Mouse (Mus musculus): ENCODE measurements at regions not wholly inside any gene's neighbourhood (a gene's known extent, or its start where the extent isn't known, plus 50 kb on each side); places are given as distances from the start of the nearest gene placed in this dataset.

DNA sequence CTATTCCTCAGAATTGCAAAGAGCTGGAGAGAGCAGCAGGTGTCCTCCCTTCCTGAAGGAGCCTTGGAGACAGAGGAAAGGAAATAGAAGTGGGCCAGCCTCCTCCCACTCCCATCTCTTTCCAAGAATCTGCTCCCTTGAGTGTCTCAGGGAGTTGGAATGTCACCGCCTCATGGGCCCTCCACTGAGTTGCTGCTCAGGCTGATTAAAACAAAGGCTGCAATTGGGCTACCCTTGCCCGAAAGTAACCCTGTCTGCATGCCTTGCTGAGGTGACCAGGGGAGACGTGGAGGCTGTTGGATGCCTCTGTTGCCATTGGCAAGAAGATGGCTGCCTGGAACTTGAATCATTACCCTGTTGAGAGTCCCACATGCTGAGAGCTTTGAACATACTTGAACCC lies 59.7 kb upstream of the Abca1 start:
- DNase-seq (ENCODE audit: low spot score in 2 of 2) = peak in 1 of 2 experiments; percentile 14

DNA sequence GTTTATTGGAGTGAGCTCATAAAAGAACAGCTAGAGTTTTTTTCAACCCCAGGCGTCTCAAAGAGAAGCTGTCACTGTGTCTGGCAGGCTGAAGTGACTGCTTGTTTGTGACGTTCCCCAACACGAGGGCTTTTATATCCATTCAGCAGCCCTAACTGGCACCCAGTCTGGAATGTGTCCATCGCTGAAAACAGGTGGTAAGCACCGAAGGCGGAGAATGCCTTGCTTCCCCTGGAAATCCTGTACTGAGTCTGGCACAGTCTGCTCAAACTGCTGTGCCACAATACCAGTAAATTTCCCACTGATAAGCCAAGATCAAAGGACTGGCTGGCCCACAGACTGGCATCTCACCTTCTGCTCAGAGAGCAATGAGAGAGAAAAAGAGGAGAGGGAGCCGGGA lies 59.1 kb upstream of the Abca1 start:
- DNase-seq (ENCODE audit: low spot score in 2 of 2) = peak; percentile 62 to 65

DNA sequence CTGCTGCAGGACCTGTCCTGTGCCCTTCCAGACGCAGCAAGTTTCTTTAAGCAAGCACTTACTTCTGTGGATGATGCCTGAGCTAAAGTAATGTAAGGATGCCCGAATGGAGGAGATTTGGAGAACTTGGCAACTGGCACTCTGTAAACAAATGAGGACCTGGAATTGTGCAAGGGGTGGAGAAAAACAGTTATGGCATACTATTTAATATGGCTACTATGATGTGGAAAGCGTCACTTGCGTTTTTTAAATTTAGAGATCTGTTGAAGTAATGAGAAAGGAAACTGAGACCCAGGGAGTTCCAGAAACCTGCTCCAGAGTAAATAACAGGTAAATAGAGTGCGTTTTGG lies 58.6 kb upstream of the Abca1 start:
- no peak for DNase-seq (ENCODE audit: low spot score in 2 of 2)

DNA sequence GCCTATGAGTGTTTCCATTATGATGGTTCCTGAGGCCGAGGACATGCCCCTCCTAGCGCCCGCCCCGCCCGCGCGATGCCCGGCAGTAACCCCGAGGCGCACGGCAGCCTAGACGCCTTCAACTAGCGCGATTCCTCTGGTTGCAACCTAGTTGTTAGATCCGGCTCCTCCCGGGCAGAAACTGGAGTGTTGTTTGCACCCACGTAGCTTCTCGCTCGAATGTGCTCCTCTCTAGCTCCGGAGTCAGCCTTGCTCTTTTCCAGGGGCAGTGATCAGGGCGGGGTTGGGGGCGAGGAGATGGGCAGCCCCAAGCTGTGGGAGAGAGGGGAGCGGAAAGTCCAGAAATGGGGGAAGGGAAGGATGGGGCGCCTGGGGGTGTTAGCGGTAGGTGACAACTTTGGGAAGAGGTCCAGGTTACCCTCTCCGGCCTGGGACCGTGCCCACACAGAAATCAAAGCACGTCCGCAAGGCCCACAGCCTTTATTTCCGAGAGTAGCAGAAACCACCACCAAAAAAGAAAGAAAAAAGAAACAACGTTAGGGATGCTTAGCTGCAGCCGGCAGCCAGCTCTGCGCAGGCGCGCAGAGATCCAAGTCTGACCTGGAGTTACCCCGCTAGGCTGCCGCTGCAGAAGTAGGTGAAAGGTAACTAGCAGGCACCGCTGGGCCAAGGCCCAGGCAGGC lies 58.1 kb upstream of the Abca1 start:
- peak; percentile 46 to 80 for DNase-seq (ENCODE audit: low spot score in 2 of 2)

DNA sequence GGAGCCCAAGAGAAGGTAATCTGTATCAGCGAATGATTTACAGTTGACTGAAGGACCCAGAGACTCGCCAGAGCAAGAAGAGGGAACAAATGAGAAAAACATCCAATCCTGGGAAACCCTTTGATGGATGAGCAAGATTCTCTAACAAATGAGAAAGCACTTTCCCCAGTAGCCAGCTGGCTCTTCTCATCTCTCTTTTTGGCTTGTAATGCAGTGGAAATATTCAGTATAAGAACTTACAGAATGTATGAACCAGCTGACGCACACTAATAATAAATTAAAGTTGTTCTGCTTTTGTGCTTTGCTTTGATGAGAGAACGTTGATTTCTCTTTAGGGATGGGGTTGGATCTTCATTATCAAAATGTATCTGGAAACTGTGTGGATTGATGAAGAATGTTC lies 52.8 kb upstream of the Abca1 start:
- DNase-seq (ENCODE audit: low spot score in 2 of 2) = no peak

DNA sequence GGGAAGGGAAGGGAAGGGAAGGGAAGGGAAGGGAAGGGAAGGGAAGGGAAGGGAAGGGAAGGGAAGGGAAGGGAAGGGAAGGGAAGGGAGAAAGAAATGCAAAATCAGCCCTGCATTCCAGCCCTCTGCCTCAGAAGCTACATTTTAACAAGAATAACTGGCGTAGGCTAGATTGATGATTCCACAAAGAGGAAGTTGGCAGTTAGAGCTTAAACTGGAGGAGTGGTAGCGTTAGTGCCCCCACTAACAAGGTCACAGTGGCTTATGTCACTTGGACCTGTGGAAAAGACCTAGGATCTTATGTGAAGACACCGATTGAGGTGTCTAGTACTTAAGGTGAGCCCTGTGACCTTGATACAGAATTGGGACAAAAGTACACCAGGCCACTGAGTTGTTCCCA lies 51.0 kb upstream of the Abca1 start:
- no peak for DNase-seq (ENCODE audit: low spot score in 2 of 2)
